Mouse (Mus musculus) kidney, adult 2 months (tissue): Measurements from ENCODE around the gene Hmga1.

Source experiments
- CTCF ChIP-seq: fragments of 200-500 bp; conservative IDR thresholded peaks from 2 replicates; pipeline ENCODE4 v1.5.1; 2011; ENCODE audit warnings: low read depth, mild to moderate bottlenecking, control low read depth, low read length, moderate library complexity, mixed read lengths; ENCODE audit not compliant: insufficient read depth, insufficient read length
- POLR2A ChIP-seq: fragments of 200-500 bp; IDR thresholded peaks from one replicate; pipeline ENCODE4 v1.6.1; 2011; ENCODE audit warnings: low read depth, low read length, control low read depth

- TF ChIP-seq POLR2A (no peak), CTCF (no peak)
Observed at GRCm38 (mm10) chr17:27559596-27559995, 3.3 kb downstream of the Hmga1 start.
